Comparison of ENCODE assay signal across 8 mouse cellular contexts in the genomic region with DNA sequence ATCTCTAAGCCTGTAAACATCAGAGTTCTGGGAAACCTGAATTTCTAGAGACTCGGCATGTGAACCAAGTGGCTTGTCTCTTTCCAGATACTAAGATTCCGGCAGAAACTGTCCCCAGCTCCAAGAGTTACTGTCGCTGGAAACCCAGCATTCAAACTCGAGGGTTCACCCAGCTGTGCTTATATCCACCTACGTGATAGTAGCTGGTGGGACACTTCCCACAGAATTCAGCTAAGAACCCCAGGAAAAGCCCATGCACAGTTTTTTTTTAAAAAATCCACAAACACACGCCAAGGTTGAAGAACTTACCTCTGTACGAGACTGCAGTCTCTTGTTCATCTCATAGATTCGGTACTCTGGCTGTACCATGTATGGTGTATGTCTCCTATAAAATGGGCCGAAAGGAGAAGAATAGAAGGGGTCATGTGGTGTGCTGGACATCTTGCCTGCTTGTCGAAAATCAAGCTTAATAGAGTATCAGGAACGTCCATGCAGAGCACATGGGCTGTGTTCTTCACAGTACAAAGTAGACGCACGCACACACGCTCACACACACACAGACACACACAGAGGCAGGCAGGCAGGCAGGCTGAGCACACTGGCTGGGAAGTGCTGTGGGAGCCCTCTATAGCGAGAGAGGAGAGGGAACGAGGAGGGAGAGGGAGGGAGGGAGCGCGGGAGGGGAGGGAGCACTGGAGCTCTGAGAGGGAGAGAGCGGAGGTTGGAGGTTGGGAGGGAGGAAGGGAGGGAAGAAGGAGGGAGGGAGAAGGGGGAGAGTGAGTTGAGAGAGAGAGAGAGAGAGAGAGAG. TPM values are rescaled to one million over a fixed set of nuclear protein-coding genes. Genes with fewer than 3 reads are reported as not detected.
A peak's percentile ranks its signal among the peaks of the same experiment; 100 is the strongest.
DNase-seq lines count a peak whose midpoint lies in the region; ATAC-seq and TF ChIP-seq lines count a peak whose summit lies in the region.

A gene (minus strand): TSS at position 628 of the 808 bp plus-strand sequence.

- WGBS in embryonic facial prominence, embryonic 13.5 days, result 2% methylated on average over 19 of the region's 19 CpGs
- under 1% methylated on average over 19 of the region's 19 CpGs for WGBS in heart, adult 2 months
- under 1% methylated on average over 18 of the region's 19 CpGs for WGBS in midbrain, embryonic 10.5 days

- no peaks in the 10 kb centered on the region for H3K9me3 ChIP-seq in embryonic facial prominence, embryonic 13.5 days
- H3K9me3 ChIP-seq in midbrain, embryonic 10.5 days (replicated peaks), result no peaks in the 10 kb centered on the region

- no peak for TF ChIP-seq EP300 in heart, adult 2 months (IDR thresholded peaks at IDR 0.05; ENCODE audit: insufficient read depth, low read depth, low read length)

- peak; percentile 61 for TF ChIP-seq POLR2A in heart, adult 2 months (IDR thresholded peaks at IDR 0.05; ENCODE audit: insufficient read depth, low read depth, low read length)

- TF ChIP-seq CTCF in heart, adult 2 months (IDR thresholded peaks at IDR 0.05), result no peak

- peak within 1 kb of the TSS; percentile 67 for H3K4me2 ChIP-seq in embryonic facial prominence, embryonic 13.5 days

- H3K27me3 ChIP-seq in embryonic facial prominence, embryonic 13.5 days, result no peaks in the 10 kb centered on the region
- H3K27me3 ChIP-seq in heart, adult 2 months (ENCODE audit: control insufficient read depth, insufficient read depth, low read length), result no peaks in the 10 kb centered on the region
- no peaks in the 10 kb centered on the region for H3K27me3 ChIP-seq in midbrain, embryonic 10.5 days (ENCODE audit: low read depth, poor library complexity, severe bottlenecking)

- intact Hi-C loops in heart, adult 2 months (cut with DNase I), result loop anchor here (2.0 kb wide), 1 partner anchor 32 kb away; no protein-coding TSS in a partner anchor
- intact Hi-C loops in left cerebral cortex, postnatal 36 days (cut with DNase I), result loop anchor here (5.0 kb wide), 1 partner anchor 127 kb away; no protein-coding TSS in a partner anchor

- peaks cover 2% of the 10 kb centered on the region; the same call in 1 of the 2 replicates for H3K79me2 ChIP-seq in heart, adult 2 months (replicated peaks; ENCODE audit: control insufficient read depth, insufficient read depth, low read length)

- peak; percentile 67 to 75 for DNase-seq in adrenal gland, postnatal 36 days
- DNase-seq in heart, adult 2 months, result peak; percentile 55 to 64
- peak; percentile 38 for DNase-seq in kidney, adult 18-20 months
- peak; percentile 69 to 70 for DNase-seq in left cerebral cortex, postnatal 36 days (ENCODE audit: low spot score in 2 of 2)
- peak; percentile 70 for DNase-seq in midbrain, embryonic 10.5 days (ENCODE audit: low spot score)
- peak; percentile 68 for DNase-seq in right cerebral cortex, postnatal 4 days
- no peak for DNase-seq in natural killer cell, adult 2 months (ENCODE audit: low spot score in 2 of 2)

- ATAC-seq in embryonic facial prominence, embryonic 13.5 days (ENCODE audit: insufficient number of reproducible peaks, insufficient read depth, low FRiP score, low TSS enrichment, low read depth), result peak; percentile 85

- H3K4me1 ChIP-seq in embryonic facial prominence, embryonic 13.5 days, result peaks cover 36% of the 10 kb centered on the region
- no peaks in the 10 kb centered on the region; the same call in 1 of the 2 replicates for H3K4me1 ChIP-seq in heart, adult 2 months (ENCODE audit: control insufficient read depth, insufficient read depth, low read length)
- H3K4me1 ChIP-seq in midbrain, embryonic 10.5 days, result peaks cover 38% of the 10 kb centered on the region

- H3K36me3 ChIP-seq in embryonic facial prominence, embryonic 13.5 days, result no peaks in the 10 kb centered on the region
- H3K36me3 ChIP-seq in heart, adult 2 months (ENCODE audit: control insufficient read depth, insufficient read depth, low read length), result no peaks in the 10 kb centered on the region
- H3K36me3 ChIP-seq in midbrain, embryonic 10.5 days, result no peaks in the 10 kb centered on the region

- peak within 1 kb of the TSS; percentile 76 for H3K9ac ChIP-seq in embryonic facial prominence, embryonic 13.5 days
- H3K9ac ChIP-seq in heart, adult 2 months (ENCODE audit: low read depth, low read length), result peak within 1 kb of the TSS; percentile 67

- H3K27ac ChIP-seq in embryonic facial prominence, embryonic 13.5 days, result peak within 1 kb of the TSS; percentile 55
- peak within 1 kb of the TSS; percentile 81 for H3K27ac ChIP-seq in heart, adult 2 months
- H3K27ac ChIP-seq in midbrain, embryonic 10.5 days (replicated peaks), result peak within 1 kb of the TSS; percentile 76

- peak within 1 kb of the TSS; percentile 55 for H3K4me3 ChIP-seq in embryonic facial prominence, embryonic 13.5 days
- H3K4me3 ChIP-seq in heart, adult 2 months, result peak within 1 kb of the TSS; percentile 59
- peak within 1 kb of the TSS; percentile 53 for H3K4me3 ChIP-seq in midbrain, embryonic 10.5 days

RNA-seq across cellular contexts. Expression of the gene that starts here (rescaled TPM):
- 10 to 100 TPM; 20.1 to 32.7 TPM for total RNA-seq in adrenal gland, postnatal 36 days (2021)
- 53.5 and 61.3 TPM in 2 replicates for polyA plus RNA-seq in embryonic facial prominence, embryonic 13.5 days (2015; fragmentation: Nextera tagmentation; extraction: Ambion mirVana)
- total RNA-seq in heart, adult 2 months (2021), result 1 to 10 TPM; 7.3 to 7.6 TPM
- 15.1 and 21.1 TPM in 2 replicates for polyA plus RNA-seq in heart, adult 2 months (2012; rRNA removed)
- total RNA-seq in left cerebral cortex, postnatal 36 days (2021), result 10 to 100 TPM; 56.4 to 59.4 TPM
- polyA plus RNA-seq in midbrain, embryonic 10.5 days (2016; fragmentation: Nextera tagmentation; extraction: Ambion mirVana), result 13.3 and 16.2 TPM in 2 replicates

Comparison
In these comparisons a context has a peak if more than half of its experiments do, and no peak if none do; other contexts are left out.
1. DNase-seq: peak in adrenal gland, postnatal 36 days (2 of 2), heart, adult 2 months (2 of 2), kidney, adult 18-20 months (single experiment), left cerebral cortex, postnatal 36 days (2 of 2), midbrain, embryonic 10.5 days (single experiment) and right cerebral cortex, postnatal 4 days (single experiment); none in natural killer cell, adult 2 months (0 of 2).
2. Peak in every context shown above with its lines, with median percentiles within 50 percentile points of each other: H3K27ac ChIP-seq and H3K4me3 ChIP-seq.